Mouse (Mus musculus): ENCODE results near the gene Gm20605. TPM values are rescaled to one million over a fixed set of nuclear protein-coding genes. Genes with fewer than 3 reads are reported as not detected.
A peak's percentile ranks its signal among the peaks of the same experiment; 100 is the strongest.

Gm20605 gene
- polyA plus RNA-seq, 2 experiments = 7.4 to 16.8 TPM

DNA sequence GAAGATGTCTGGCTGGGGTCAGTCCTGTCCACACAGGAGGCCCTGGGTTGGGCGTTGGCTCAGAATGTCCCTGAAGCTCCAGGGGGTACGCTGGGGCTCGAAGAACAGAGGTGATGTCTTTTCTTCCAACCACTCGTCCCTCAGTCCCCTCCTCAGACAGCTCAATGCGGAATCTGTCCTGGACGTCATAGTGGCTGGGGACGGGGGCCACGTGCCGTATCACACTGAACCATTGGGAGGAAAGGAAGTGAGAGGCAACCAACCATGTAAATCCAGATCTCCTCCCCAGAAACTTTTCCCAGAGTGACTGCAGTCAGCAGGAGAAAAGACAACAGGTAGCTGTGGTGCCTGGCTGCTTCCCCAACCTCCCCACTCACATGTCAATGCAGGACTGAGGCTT, 29.4 kb upstream of the Gm20605 start:
- peaks cover 20% of the 10 kb centered on the region for H3K4me1 ChIP-seq (ENCODE audit: control insufficient read depth, insufficient read depth, low read length)
- no peak for TF ChIP-seq POLR2A (IDR thresholded peaks at IDR 0.05; ENCODE audit: borderline replicate concordance, extremely low read depth, insufficient read depth, insufficient read length)
- ATAC-seq (ENCODE audit: low FRiP score, low read depth) = no peak

DNA sequence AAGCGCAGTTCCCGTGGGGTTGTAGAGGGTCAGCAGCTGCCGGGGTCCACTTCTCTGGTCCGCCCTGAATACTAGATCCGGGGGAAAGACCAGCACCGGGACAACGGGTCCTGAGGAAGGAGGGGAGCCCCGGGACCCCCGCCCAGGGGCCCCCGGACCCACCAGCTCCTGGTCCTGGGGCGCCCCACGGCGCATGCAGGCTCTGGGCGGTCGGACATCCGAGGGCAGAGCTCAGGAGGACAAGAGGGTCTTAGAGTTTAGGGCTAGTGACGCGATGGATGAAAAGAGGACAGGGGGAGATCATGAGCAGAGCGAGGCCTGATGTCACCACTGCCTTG, 28.7 kb upstream of the Gm20605 start:
- H3K4me3 ChIP-seq (replicated peaks; ENCODE audit: low read length) = peak overlapping the region; percentile 78
- H3K27me3 ChIP-seq (ENCODE audit: control insufficient read depth, insufficient read depth, low read length) = no peaks in the 10 kb centered on the region
- peaks cover 13% of the 10 kb centered on the region; the same call in 1 of the 2 replicates for H3K36me3 ChIP-seq (ENCODE audit: control insufficient read depth, insufficient read depth, low read length)
- H3K4me1 ChIP-seq (ENCODE audit: control insufficient read depth, insufficient read depth, low read length) = peaks cover 20% of the 10 kb centered on the region
- peak overlapping the region; percentile 79 for H3K9ac ChIP-seq (ENCODE audit: low read depth, low read length, severe bottlenecking)
- peak overlapping the region; percentile 95 for H3K4me2 ChIP-seq (replicated peaks; ENCODE audit: low read depth, low read length, severe bottlenecking)
- 2% methylated on average over 16 of the region's 19 CpGs for WGBS
- no peak for TF ChIP-seq POLR2A (IDR thresholded peaks at IDR 0.05; ENCODE audit: borderline replicate concordance, extremely low read depth, insufficient read depth, insufficient read length)
- DNase-seq (ENCODE audit: low spot score) (no peak), ATAC-seq (ENCODE audit: low FRiP score, low read depth) (no peak; the same call in 1 of the 2 replicates)
- H3K9me3 ChIP-seq (ENCODE audit: control insufficient read depth, low read length) = no peaks in the 10 kb centered on the region
- H3K27ac ChIP-seq (replicated peaks; ENCODE audit: low read depth, low read length) = peak overlapping the region; percentile 59

More for the DNA sequence above, 29.4 kb upstream of the Gm20605 start:
- Histone ChIP-seq H3K27ac (replicated peaks; ENCODE audit: low read depth, low read length) (no peak overlapping the region), H3K9ac (ENCODE audit: low read depth, low read length, severe bottlenecking) (peak overlapping the region; percentile 79), H3K27me3 (ENCODE audit: control insufficient read depth, insufficient read depth, low read length) (no peaks in the 10 kb centered on the region), H3K4me3 (replicated peaks; ENCODE audit: low read length) (peak overlapping the region; percentile 78), H3K4me2 (replicated peaks; ENCODE audit: low read depth, low read length, severe bottlenecking) (peak overlapping the region; percentile 95), H3K9me3 (ENCODE audit: control insufficient read depth, low read length) (no peaks in the 10 kb centered on the region), H3K36me3 (ENCODE audit: control insufficient read depth, insufficient read depth, low read length) (0 out of 2 replicates have a peak, but pooled peaks cover 9% of the 10 kb centered on the region)
- no peak for DNase-seq (ENCODE audit: low spot score)
- WGBS = 61% methylated on average over 9 of the region's 9 CpGs

DNA sequence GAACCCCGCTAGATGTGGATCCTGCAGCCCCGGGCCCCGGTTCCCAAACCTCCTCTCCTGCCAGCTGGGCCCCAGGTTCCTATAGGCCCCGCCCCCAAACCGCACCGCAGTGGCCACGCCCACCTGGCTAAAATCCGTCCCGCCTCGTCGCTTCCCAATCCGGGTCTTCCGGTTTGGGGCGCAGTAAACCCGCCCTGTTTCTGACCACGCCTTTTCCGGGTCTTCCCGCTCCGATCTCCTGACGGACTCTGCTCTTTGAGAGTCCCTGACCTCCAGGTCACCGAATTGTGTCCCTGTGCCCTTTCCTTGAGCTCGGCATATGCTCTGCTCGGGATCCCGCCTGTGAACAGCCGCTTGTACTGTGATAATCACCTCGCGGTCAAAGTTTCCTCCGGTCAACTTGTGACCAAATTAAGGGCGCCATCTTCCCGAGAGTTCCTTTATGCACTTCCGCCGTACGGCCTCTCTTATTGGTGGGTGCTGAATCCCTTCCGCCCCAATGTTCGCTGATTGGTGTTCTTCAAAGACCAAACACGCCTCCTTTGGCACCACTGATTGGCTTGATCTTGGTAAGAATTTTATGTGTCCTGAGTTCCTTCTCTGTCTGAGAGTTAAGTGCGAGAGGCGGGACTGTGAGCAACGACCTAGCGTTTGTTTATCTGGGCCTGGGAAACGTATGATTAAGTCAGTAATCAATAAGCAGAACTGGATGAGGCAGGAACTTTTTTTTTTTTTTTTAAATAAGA, 28.2 kb upstream of the Gm20605 start, which contains the start of gene Mospd3:
Gene Mospd3, minus strand, starts transcription at position 440 of the 746 bp plus-strand sequence.
- Histone ChIP-seq H3K9ac (ENCODE audit: low read depth, low read length, severe bottlenecking) (peak within 1 kb of the TSS; percentile 79), H3K4me1 (ENCODE audit: control insufficient read depth, insufficient read depth, low read length) (peaks cover 20% of the 10 kb centered on the region), H3K9me3 (ENCODE audit: control insufficient read depth, low read length) (no peaks in the 10 kb centered on the region), H3K4me3 (replicated peaks; ENCODE audit: low read length) (peak within 1 kb of the TSS; percentile 78), H3K4me2 (replicated peaks; ENCODE audit: low read depth, low read length, severe bottlenecking) (peak within 1 kb of the TSS; percentile 95), H3K27ac (replicated peaks; ENCODE audit: low read depth, low read length) (peak within 1 kb of the TSS; percentile 59), H3K27me3 (ENCODE audit: control insufficient read depth, insufficient read depth, low read length) (no peaks in the 10 kb centered on the region), H3K36me3 (ENCODE audit: control insufficient read depth, insufficient read depth, low read length) (peaks cover 16% of the 10 kb centered on the region; the same call in 1 of the 2 replicates)
- 0 out of 2 replicates have a peak, but pooled peaks have one; percentile 10 for TF ChIP-seq POLR2A (IDR thresholded peaks at IDR 0.05; ENCODE audit: borderline replicate concordance, extremely low read depth, insufficient read depth, insufficient read length)
- under 1% methylated on average over 29 of the region's 41 CpGs for WGBS
- ATAC-seq (ENCODE audit: low FRiP score, low read depth) (peak; percentile 95), DNase-seq (ENCODE audit: low spot score) (peak; percentile 100)

DNA sequence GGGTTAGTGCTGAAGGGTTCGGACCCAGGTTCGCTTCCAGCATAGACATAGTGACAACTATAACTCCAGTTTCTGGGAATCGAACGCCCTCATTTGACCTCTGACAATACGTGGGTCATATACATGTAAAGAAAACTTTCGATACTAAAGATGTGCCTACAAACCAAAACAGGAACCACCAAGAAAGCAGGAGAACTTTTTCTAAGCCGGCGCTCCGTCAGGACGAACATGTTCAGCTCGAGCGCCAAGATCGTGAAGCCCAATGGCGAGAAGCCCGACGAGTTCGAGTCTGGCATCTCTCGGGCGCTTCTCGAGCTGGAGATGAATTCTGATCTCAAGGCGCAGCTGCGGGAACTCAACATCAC, 27.6 kb upstream of the Gm20605 start:
- H3K27ac ChIP-seq (replicated peaks; ENCODE audit: low read depth, low read length) = peak overlapping the region; percentile 59
- ATAC-seq (ENCODE audit: low FRiP score, low read depth) = no peak; the same call in 1 of the 2 replicates
- peak; percentile 35 for DNase-seq (ENCODE audit: low spot score)

DNA sequence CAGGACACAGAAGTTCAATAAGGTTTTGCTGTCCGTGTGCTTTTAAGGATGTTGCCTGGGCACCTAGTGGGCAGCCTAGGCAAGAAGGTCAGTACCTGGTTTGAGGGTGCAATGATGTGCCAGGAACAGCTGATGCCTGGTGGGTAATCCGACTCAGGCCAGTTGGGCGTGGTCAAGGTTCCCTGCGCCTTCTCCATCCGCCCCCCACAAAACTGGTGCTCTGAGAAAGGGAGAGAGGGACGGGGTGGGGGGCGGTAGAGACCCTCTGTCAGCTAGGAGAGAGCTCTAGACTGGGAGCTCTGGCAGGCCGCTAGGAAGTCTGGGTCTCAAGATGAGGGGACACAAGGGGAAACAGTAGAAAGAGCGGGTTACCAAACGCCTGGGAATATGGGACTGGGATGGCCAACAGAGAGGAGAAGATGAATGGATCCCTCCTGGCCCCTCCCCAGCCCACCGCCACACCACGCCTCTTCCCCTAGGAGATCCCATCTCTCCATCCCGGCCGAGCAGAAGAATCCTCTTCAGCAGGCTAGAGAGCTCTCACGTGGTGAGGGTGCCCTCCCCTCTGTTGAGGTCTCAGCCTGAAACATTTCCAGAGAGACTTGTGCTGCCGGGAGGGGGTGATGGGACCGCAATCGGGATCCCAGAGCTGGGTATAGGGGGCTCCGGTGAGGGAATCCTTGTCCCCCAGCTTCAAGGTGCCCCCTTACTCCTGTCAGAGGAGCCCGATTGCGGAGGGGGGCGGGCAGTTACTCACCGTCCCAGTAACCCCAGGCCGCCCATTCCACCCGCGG, 20.9 kb upstream of the Gm20605 start:
- no peaks in the 10 kb centered on the region for H3K9me3 ChIP-seq (ENCODE audit: control insufficient read depth, low read length)
- peak overlapping the region; percentile 70 for H3K4me2 ChIP-seq (replicated peaks; ENCODE audit: low read depth, low read length, severe bottlenecking)
- no peaks in the 10 kb centered on the region for H3K27me3 ChIP-seq (ENCODE audit: control insufficient read depth, insufficient read depth, low read length)
- DNase-seq (ENCODE audit: low spot score) (no peak), ATAC-seq (ENCODE audit: low FRiP score, low read depth) (no peak)
- peak overlapping the region; percentile 44 for H3K9ac ChIP-seq (ENCODE audit: low read depth, low read length, severe bottlenecking)
- H3K27ac ChIP-seq (replicated peaks; ENCODE audit: low read depth, low read length) = no peak overlapping the region
- H3K4me3 ChIP-seq (replicated peaks; ENCODE audit: low read length) = peak overlapping the region; percentile 24
- H3K4me1 ChIP-seq (ENCODE audit: control insufficient read depth, insufficient read depth, low read length) = peaks cover 52% of the 10 kb centered on the region
- WGBS = 24% methylated on average over 23 of the region's 26 CpGs
- peaks cover 27% of the 10 kb centered on the region for H3K36me3 ChIP-seq (ENCODE audit: control insufficient read depth, insufficient read depth, low read length)
- no peak for TF ChIP-seq POLR2A (IDR thresholded peaks at IDR 0.05; ENCODE audit: borderline replicate concordance, extremely low read depth, insufficient read depth, insufficient read length)

More for the DNA sequence above, 27.6 kb upstream of the Gm20605 start:
- Histone ChIP-seq H3K27me3 (ENCODE audit: control insufficient read depth, insufficient read depth, low read length) (no peaks in the 10 kb centered on the region), H3K4me3 (replicated peaks; ENCODE audit: low read length) (peak overlapping the region; percentile 78), H3K4me2 (replicated peaks; ENCODE audit: low read depth, low read length, severe bottlenecking) (peak overlapping the region; percentile 95), H3K9ac (ENCODE audit: low read depth, low read length, severe bottlenecking) (peak overlapping the region; percentile 52), H3K4me1 (ENCODE audit: control insufficient read depth, insufficient read depth, low read length) (peaks cover 20% of the 10 kb centered on the region), H3K36me3 (ENCODE audit: control insufficient read depth, insufficient read depth, low read length) (peaks cover 21% of the 10 kb centered on the region), H3K9me3 (ENCODE audit: control insufficient read depth, low read length) (no peaks in the 10 kb centered on the region)
- under 1% methylated on average over 22 of the region's 22 CpGs for WGBS
- no peak for TF ChIP-seq POLR2A (IDR thresholded peaks at IDR 0.05; ENCODE audit: borderline replicate concordance, extremely low read depth, insufficient read depth, insufficient read length)
